Mouse (Mus musculus) lung, embryonic 16.5 days (tissue): ENCODE measurements around the gene Gng3. TPM values are rescaled to one million over a fixed set of nuclear protein-coding genes. Genes with fewer than 3 reads are reported as not detected.
"Not testable (repeated sequence)": the region's sequence is repeated elsewhere in the genome, so short reads cannot be mapped to it uniquely, and the experiment has no call there.

Experiments
- ATAC-seq: fragments of 200-750 bp; cut with Nextera tagmentation; 2 replicates; pipeline ENCODE4 v1.8.0; 2017; ENCODE audit warnings: low read depth, mild to moderate bottlenecking, moderate library complexity
- H3K27ac ChIP-seq: fragments of 300-500 bp; sonication (generic); 2 replicates; pipeline ENCODE4 v1.5.1; 2014; ENCODE audit warnings: mild to moderate bottlenecking, control low read depth, low read length
- H3K27me3 ChIP-seq: fragments of 300-500 bp; sonication (generic); 2 replicates; pipeline ENCODE4 v1.6.1; 2014; ENCODE audit warnings: low read depth, low read length, mixed read lengths; ENCODE audit not compliant: control insufficient read depth, insufficient read depth
- H3K36me3 ChIP-seq: fragments of 300-500 bp; sonication (generic); 2 replicates; pipeline ENCODE4 v1.6.1; 2014; ENCODE audit warnings: low read length; ENCODE audit not compliant: control insufficient read depth, insufficient read depth
- H3K4me1 ChIP-seq: fragments of 300-500 bp; sonication (generic); replicated peaks from 2 replicates; pipeline ENCODE4 v1.6.1; 2014; ENCODE audit warnings: low read length, mixed read lengths; ENCODE audit not compliant: control insufficient read depth, insufficient read depth
- H3K4me2 ChIP-seq: fragments of 300-500 bp; sonication (generic); 2 replicates; pipeline ENCODE4 v1.6.1; 2014; ENCODE audit warnings: low read depth, low read length, control low read depth
- H3K4me3 ChIP-seq: fragments of 300-500 bp; sonication (generic); 2 replicates; pipeline ENCODE4 v1.5.1; 2014; ENCODE audit warnings: mild to moderate bottlenecking, low read length, control low read depth
- H3K9ac ChIP-seq: fragments of 300-500 bp; sonication (generic); 2 replicates; pipeline ENCODE4 v1.6.1; 2014; ENCODE audit warnings: low read length, control low read depth
- H3K9me3 ChIP-seq: fragments of 300-500 bp; sonication (generic); 2 replicates; pipeline ENCODE4 v1.6.1; 2016; ENCODE audit warnings: low read length; ENCODE audit not compliant: control insufficient read depth
- WGBS: fragments of 180-500 bp; shearing (Covaris S2); extraction: QIAGEN DNeasy Blood & Tissue Kit; methylation state at CpG from one replicate; pipeline ENCODE4 v1.1.7; 2014; 5-methylcytosine and 5-hydroxymethylcytosine counted together
- polyA plus RNA-seq: library from polyadenylated mRNA; unstranded; fragments of >200 nt; fragmentation: Nextera tagmentation; extraction: Ambion mirVana; gene quantifications from 2 replicates; pipeline ENCODE4 v1.2.1, GENCODE M21; 2015

The Gng3 gene
- polyA plus RNA-seq, 1 experiment from 2014 or later, result 2.8 TPM

DNA sequence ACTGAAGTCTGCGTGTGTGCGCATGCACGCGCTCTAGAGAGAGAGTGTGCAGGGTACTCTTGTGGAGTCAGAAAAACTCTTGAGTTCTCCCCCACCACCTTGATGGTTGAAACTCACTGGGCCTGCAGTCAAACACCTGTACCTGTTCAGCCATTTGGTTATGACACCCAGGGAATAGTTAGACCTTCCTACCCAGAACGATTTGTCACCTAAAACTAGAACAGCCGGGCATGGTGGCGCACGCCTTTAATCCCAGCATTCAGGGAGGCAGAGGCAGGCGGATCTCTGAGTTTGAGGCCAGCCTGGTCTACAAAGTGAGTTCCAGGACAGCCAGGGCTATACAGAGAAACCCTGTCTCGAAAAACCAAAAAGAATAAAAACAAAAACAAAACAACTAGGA, 2.7 kb downstream of the Gng3 start:
- not testable (repeated sequence) for ATAC-seq
- WGBS, result 97% methylated on average over 10 of the region's 10 CpGs

DNA sequence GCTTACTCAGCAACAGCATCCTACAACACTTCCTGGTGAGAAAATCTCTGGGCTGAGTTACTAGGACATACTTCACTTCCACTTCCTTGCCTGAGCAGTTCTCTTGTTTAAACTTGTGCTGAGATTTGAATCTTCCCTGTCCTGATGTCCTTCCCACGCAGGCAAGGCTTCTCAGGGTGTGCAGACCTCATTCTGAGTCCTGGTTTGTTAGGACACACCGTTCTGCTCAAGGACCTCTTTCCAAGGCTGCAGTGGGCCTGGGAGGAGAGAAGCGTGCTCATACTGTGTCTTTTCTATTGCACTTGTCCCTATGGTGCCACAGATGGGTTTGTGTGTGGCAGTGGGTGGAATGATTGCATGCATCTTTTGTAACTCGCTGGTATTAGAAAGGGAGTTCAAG, 6.0 kb downstream of the Gng3 start:
- Histone ChIP-seq H3K36me3 (peaks cover 62% of the 10 kb centered on the region), H3K4me2 (no peak overlapping the region), H3K9ac (no peak overlapping the region), H3K9me3 (no peaks in the 10 kb centered on the region), H3K4me3 (no peak overlapping the region), H3K27ac (no peak overlapping the region), H3K27me3 (no peaks in the 10 kb centered on the region), H3K4me1 (no peaks in the 10 kb centered on the region)
- no peak for ATAC-seq
- 84% methylated on average over 4 of the region's 4 CpGs for WGBS

More for the DNA sequence above, 2.7 kb downstream of the Gng3 start:
- not testable (repeated sequence) for H3K9me3 ChIP-seq, H3K4me3 ChIP-seq, H3K9ac ChIP-seq, H3K27me3 ChIP-seq, H3K27ac ChIP-seq, H3K4me2 ChIP-seq
- peaks cover 30% of the 10 kb centered on the region for H3K36me3 ChIP-seq
- H3K4me1 ChIP-seq, result peaks cover 18% of the 10 kb centered on the region

DNA sequence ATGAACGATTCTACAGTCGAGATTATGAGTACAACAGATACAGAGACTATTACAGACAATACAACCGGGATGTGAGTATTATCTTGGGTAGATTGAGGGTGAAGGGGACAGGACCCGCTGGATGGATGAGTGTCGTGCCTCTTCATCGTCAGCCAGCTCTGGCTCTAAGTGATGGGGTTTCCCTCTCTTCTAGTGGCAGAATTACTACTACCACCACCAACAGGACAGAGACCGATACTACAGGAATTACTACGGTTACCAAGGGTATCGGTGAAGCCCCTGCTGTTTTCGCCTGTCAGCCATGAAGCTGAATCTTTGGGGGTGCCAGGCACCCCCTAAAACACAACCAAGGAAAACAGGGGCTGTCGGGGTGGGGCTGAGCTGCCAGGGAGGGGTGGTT, 7.7 kb downstream of the Gng3 start:
- Histone ChIP-seq H3K4me3 (no peak overlapping the region), H3K27ac (no peak overlapping the region), H3K36me3 (peaks cover 77% of the 10 kb centered on the region), H3K9ac (no peak overlapping the region), H3K4me1 (no peaks in the 10 kb centered on the region), H3K27me3 (no peaks in the 10 kb centered on the region), H3K4me2 (no peak overlapping the region), H3K9me3 (no peaks in the 10 kb centered on the region)
- 80% methylated on average over 11 of the region's 11 CpGs for WGBS
- no peak for ATAC-seq

DNA sequence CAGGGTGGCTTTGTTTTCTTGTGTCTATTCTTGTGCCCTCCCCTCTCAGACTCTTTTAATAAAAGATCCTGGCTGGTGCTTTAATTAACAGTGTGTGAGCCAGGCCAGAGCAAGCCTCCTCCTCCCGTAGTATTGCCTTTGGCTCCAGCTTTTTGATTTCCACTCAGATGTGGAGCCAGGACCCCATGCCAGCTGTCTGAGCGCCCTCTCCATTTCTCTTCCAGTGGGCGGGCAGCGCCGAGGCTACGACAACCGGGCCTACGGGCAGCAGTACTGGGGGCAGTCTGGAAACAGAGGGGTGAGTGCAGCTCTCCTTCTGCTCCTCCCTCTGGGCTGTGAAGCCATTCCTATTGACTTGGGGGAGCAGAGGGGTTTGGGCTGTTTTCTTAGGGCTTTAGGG, 8.3 kb downstream of the Gng3 start:
- H3K4me1 ChIP-seq, result no peaks in the 10 kb centered on the region
- H3K27me3 ChIP-seq, result no peaks in the 10 kb centered on the region
- ATAC-seq, result no peak
- H3K36me3 ChIP-seq, result peaks cover 83% of the 10 kb centered on the region
- no peak overlapping the region for H3K4me3 ChIP-seq
- no peak overlapping the region for H3K4me2 ChIP-seq
- no peaks in the 10 kb centered on the region for H3K9me3 ChIP-seq
- H3K27ac ChIP-seq, result no peak overlapping the region
- H3K9ac ChIP-seq, result no peak overlapping the region
- 94% methylated on average over 8 of the region's 8 CpGs for WGBS

DNA sequence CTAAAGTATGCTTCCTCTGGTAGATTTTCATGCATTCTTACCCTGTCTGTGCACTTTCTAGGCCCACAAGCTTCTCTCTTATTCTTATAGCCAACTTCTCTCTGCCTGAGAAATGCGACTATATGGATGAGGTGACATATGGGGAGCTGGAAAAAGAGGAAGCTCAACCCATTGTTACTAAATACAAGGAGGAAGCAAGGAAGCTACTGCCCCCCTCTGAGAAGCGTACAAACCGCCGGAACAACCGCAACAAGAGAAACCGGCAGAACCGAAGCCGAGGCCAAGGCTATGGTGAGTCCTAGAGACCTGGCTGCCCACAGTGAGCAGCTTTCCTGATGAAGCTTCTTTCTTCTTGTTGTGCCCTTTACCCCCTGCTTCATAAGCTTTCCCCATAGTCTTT, 9.3 kb downstream of the Gng3 start, which contains the start of gene AC129217.1:
TSS of gene AC129217.1 (plus strand) at position 114 of the 400 bp plus-strand sequence.
- no peak within 1 kb of the TSS for H3K4me2 ChIP-seq
- H3K9ac ChIP-seq, result no peak within 1 kb of the TSS
- WGBS, result 81% methylated on average over 8 of the region's 8 CpGs

DNA sequence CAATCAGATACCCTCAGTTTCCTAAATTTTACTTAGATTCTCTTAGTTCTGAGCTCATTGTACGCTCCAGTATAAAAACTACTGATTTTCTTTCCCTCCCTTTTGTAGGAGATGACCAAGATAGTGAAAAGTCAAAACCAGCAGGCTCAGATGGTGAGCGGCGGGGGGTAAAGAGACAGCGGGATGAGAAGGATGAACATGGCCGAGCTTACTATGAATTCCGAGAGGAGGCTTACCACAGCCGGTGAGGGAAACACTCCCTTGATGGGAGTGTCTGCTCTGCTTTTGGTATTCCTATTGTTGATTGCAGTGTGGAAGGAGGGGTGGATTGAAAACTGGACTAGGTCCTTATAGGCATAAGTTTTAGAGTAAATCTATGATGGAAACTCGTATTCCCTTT, 16.3 kb downstream of the Gng3 start:
- H3K9me3 ChIP-seq, result no peaks in the 10 kb centered on the region
- no peak overlapping the region for H3K27ac ChIP-seq
- H3K36me3 ChIP-seq, result peaks cover 42% of the 10 kb centered on the region
- peak overlapping the region; percentile 13; the same call in 1 of the 2 replicates for H3K4me3 ChIP-seq
- peaks cover 17% of the 10 kb centered on the region for H3K4me1 ChIP-seq
- H3K4me2 ChIP-seq, result peak overlapping the region; percentile 90
- H3K9ac ChIP-seq, result no peak overlapping the region
- ATAC-seq, result no peak
- 63% methylated on average over 8 of the region's 8 CpGs for WGBS
- H3K27me3 ChIP-seq, result no peaks in the 10 kb centered on the region

More for the DNA sequence above, 9.3 kb downstream of the Gng3 start, which contains the start of gene AC129217.1:
- Histone ChIP-seq H3K4me1 (no peaks in the 10 kb centered on the region), H3K27ac (no peak within 1 kb of the TSS), H3K4me3 (no peak within 1 kb of the TSS), H3K9me3 (no peaks in the 10 kb centered on the region), H3K36me3 (peaks cover 87% of the 10 kb centered on the region), H3K27me3 (no peaks in the 10 kb centered on the region)
- ATAC-seq, result no peak

DNA sequence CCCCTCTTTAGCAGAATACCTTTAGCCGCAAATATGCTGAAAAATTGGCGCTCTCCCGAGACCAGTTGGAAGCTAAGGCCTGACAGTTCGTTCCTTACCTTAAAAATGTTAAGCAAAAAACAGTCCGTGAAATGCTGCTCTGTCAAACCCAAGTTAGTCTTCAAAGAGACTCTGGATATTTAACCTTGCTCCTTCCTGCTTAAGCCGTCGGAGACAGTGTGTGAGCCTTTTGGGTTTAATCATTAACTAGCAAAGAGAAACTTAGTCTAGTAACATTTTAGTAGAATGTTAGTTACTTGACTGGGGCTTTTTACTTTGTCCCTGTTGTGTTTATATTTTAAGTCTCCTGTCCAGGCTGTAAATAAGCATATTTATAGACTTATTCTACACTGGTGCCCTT, 17.8 kb downstream of the Gng3 start:
- 2% methylated on average over 7 of the region's 7 CpGs for WGBS
- Histone ChIP-seq H3K27ac (peak overlapping the region; percentile 99), H3K4me1 (peaks cover 28% of the 10 kb centered on the region), H3K9ac (peak overlapping the region; percentile 98), H3K4me3 (peak overlapping the region; percentile 100), H3K4me2 (peak overlapping the region; percentile 90), H3K36me3 (peaks cover 29% of the 10 kb centered on the region), H3K27me3 (no peaks in the 10 kb centered on the region), H3K9me3 (no peaks in the 10 kb centered on the region)
- ATAC-seq, result no peak

DNA sequence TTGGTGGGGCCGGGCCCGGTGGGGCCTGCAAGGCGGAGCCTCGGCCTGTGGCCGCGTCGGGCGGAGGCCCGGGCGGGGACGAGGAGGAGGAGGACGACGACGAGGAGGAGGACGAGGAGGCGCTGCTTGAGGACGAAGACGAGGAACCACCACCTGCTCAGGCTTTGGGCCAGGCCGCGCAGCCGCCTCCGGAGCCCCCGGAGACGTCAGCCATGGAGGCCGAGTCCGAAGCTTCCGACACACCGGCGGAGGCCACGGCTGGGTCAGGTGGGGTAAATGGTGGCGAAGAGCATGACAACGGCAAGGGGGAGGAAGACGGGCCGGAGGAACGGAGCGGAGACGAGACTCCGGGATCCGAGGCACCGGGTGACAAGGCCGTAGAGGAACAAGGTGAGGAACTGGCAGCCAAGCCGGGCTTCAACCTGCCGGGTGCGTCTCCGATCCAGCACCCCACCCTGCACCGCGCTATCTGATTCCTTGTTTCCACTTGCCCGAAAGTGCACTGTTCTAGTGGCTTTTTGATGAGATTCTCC, 18.5 kb downstream of the Gng3 start:
- H3K27me3 ChIP-seq, result no peaks in the 10 kb centered on the region
- peak overlapping the region; percentile 90 for H3K4me2 ChIP-seq
- peak; percentile 13 for ATAC-seq
- H3K36me3 ChIP-seq, result peaks cover 24% of the 10 kb centered on the region
- H3K27ac ChIP-seq, result peak overlapping the region; percentile 99
- peaks cover 28% of the 10 kb centered on the region for H3K4me1 ChIP-seq
- H3K9me3 ChIP-seq, result no peaks in the 10 kb centered on the region
- H3K9ac ChIP-seq, result peak overlapping the region; percentile 98
- WGBS, result under 1% methylated on average over 48 of the region's 48 CpGs
- peak overlapping the region; percentile 100 for H3K4me3 ChIP-seq

DNA sequence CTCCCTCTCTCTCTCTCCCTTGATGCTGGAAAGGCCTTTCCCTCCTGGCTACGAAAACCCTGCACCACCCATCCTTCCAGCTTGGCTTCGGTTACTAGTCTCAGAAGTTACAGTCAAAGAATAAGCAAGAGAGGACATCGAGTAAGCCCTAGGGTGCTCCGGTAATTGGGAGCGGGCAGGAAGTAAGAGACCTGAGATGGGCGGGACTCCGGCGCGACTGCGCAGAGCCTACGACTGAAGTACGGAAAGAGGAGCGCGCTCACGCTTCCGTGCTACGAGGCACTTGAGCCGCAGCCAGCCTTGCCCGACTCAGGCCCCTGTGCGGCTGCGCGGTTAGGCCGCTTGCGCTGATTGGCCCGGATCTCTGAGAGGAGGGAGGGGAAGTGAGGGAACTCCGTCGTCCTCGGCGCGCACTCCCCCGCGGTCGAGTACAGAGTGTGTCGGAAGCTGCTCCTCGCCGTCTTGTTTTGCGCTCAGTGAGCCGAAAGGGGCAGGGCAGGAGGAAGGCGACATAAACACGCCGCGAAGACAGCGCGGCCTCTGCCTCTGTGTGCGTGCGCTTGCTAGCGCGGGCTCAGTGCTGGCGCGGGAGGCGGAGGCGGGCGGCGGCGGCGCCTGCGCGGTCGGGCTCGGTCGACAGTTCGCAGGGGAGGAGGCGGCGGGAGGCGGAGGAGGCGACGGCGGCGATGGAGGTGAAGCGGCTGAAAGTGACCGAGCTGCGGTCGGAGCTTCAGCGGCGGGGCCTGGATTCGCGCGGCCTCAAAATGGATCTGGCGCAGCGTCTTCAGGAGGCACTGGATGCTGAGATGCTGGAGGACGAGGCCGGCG, 19.2 kb downstream of the Gng3 start, which contains the start of gene Hnrnpul2:
TSS of gene Hnrnpul2 (plus strand) at position 415 of the 828 bp plus-strand sequence.
- Histone ChIP-seq H3K4me2 (peak within 1 kb of the TSS; percentile 98), H3K9me3 (no peaks in the 10 kb centered on the region), H3K27ac (peak within 1 kb of the TSS; percentile 99), H3K4me3 (peak within 1 kb of the TSS; percentile 100), H3K4me1 (peaks cover 28% of the 10 kb centered on the region), H3K27me3 (no peaks in the 10 kb centered on the region), H3K9ac (peak within 1 kb of the TSS; percentile 98), H3K36me3 (peaks cover 18% of the 10 kb centered on the region)
- peak; percentile 95 for ATAC-seq
- WGBS, result under 1% methylated on average over 82 of the region's 83 CpGs
